In genomic region chr1:92571022-92571421, GRCm38 (mm10) we compare ENCODE assay signal across 38 mouse cellular contexts. TPM values are rescaled to one million over a fixed set of nuclear protein-coding genes. Genes with fewer than 3 reads are reported as not detected.
"Had no signal": no experiment of that assay in that cellular context is flagged by ENCODE, and none has a peak within 500 bp of the region (broad histone marks: within the 10 kb centered on the region; RNA-seq: fewer than 3 reads in every experiment).

Gene Olfr1413, plus strand, starts transcription at chr1:92571322.

- H3K27ac ChIP-seq: left cerebral cortex, adult 2 months; limb, embryonic 10.5 days; limb, embryonic 12.5 days; limb, embryonic 13.5 days; limb, embryonic 15.5 days; liver, embryonic 12.5 days; liver, embryonic 13.5 days; liver, embryonic 14.5 days; liver, embryonic 15.5 days; lung, embryonic 15.5 days; macrophage; midbrain, embryonic 10.5 days; midbrain, embryonic 12.5 days; midbrain, embryonic 13.5 days; midbrain, embryonic 15.5 days had no signal

- H3K4me1 ChIP-seq: limb, embryonic 10.5 days; limb, embryonic 12.5 days; limb, embryonic 13.5 days; limb, embryonic 15.5 days; liver, embryonic 12.5 days; liver, embryonic 13.5 days; liver, embryonic 15.5 days; lung, embryonic 15.5 days; megakaryocyte, embryonic 14.5 days; midbrain, embryonic 10.5 days; midbrain, embryonic 12.5 days; midbrain, embryonic 13.5 days; midbrain, embryonic 15.5 days had no signal

- DNase-seq: left cerebral cortex, postnatal 4 days; liver; liver, embryonic 13.5 days; liver, postnatal 0 days; lung, adult 18-20 months; lung, adult 2 months; lung, embryonic 14.5 days; lung, postnatal 10 days; lung, postnatal 14 days; lung, postnatal 36 days; lung, postnatal 4 days; midbrain, embryonic 14.5 days had no signal

- H3K27me3 ChIP-seq: limb, embryonic 12.5 days; limb, embryonic 13.5 days; limb, embryonic 15.5 days; liver, embryonic 12.5 days; liver, embryonic 13.5 days; liver, embryonic 15.5 days; lung, embryonic 15.5 days; midbrain, embryonic 12.5 days; midbrain, embryonic 13.5 days; midbrain, embryonic 15.5 days had no signal

- H3K4me3 ChIP-seq: left cerebral cortex, adult 2 months; limb, embryonic 10.5 days; limb, embryonic 12.5 days; limb, embryonic 13.5 days; limb, embryonic 15.5 days; liver, embryonic 12.5 days; liver, embryonic 13.5 days; liver, embryonic 15.5 days; lung, embryonic 15.5 days; megakaryocyte, embryonic 14.5 days; midbrain, embryonic 10.5 days; midbrain, embryonic 12.5 days; midbrain, embryonic 13.5 days; midbrain, embryonic 15.5 days; myocyte had no signal

- H3K36me3 ChIP-seq: limb, embryonic 10.5 days; limb, embryonic 12.5 days; limb, embryonic 13.5 days; limb, embryonic 15.5 days; liver, embryonic 12.5 days; liver, embryonic 13.5 days; liver, embryonic 15.5 days; lung, embryonic 15.5 days; midbrain, embryonic 10.5 days; midbrain, embryonic 12.5 days; midbrain, embryonic 13.5 days; midbrain, embryonic 15.5 days had no signal

RNA-seq across cellular contexts. Expression of gene Olfr1413, which starts in this region (rescaled TPM):
- polyA plus RNA-seq: limb, embryonic 10.5 days; limb, embryonic 11.5 days; limb, embryonic 12.5 days; limb, embryonic 13.5 days; limb, embryonic 14.5 days; limb, embryonic 15.5 days; liver, adult 2 months; liver, embryonic 11.5 days; liver, embryonic 12.5 days; liver, embryonic 13.5 days; liver, embryonic 14.5 days; liver, embryonic 15.5 days; liver, embryonic 16.5 days; liver, postnatal 0 days; lung, adult 2 months; lung, embryonic 14.5 days; lung, embryonic 15.5 days; lung, embryonic 16.5 days; lung, postnatal 0 days; macrophage; midbrain, embryonic 10.5 days; midbrain, embryonic 11.5 days; midbrain, embryonic 12.5 days; midbrain, embryonic 13.5 days; midbrain, embryonic 14.5 days; midbrain, embryonic 15.5 days; midbrain, embryonic 16.5 days; midbrain, postnatal 0 days; myocyte had no signal
